Mouse (Mus musculus) limb, embryonic 11.5 days (tissue): ENCODE results near the gene Adam22. TPM values are rescaled to one million over a fixed set of nuclear protein-coding genes. Genes with fewer than 3 reads are reported as not detected.
"Not testable (repeated sequence)": the region's sequence is repeated elsewhere in the genome, so short reads cannot be mapped to it uniquely, and the experiment has no call there.

Source experiments
- ATAC-seq: fragments of 200-750 bp; cut with Nextera tagmentation; 2 replicates; pipeline ENCODE4 v1.8.0; 2017; ENCODE audit warnings: low read depth; ENCODE audit not compliant: insufficient number of reproducible peaks, low FRiP score, low TSS enrichment
- DNase-seq: peaks from one replicate; pipeline ENCODE4 v3.0.0-alpha.2; 2015; ENCODE audit warnings: low spot score
- H3K27ac ChIP-seq: fragments of 300-500 bp; sonication (generic); replicated peaks from 2 replicates; pipeline ENCODE4 v1.5.1; 2014; ENCODE audit warnings: low read depth, mild to moderate bottlenecking, low read length
- H3K27me3 ChIP-seq: fragments of 300-500 bp; sonication (generic); 2 replicates; pipeline ENCODE4 v1.6.1; 2014; ENCODE audit warnings: mild to moderate bottlenecking, low read length, mixed read lengths; ENCODE audit not compliant: control insufficient read depth, insufficient read depth
- H3K36me3 ChIP-seq: fragments of 300-500 bp; sonication (generic); 2 replicates; pipeline ENCODE4 v1.6.1; 2014; ENCODE audit warnings: mild to moderate bottlenecking, low read length, moderate library complexity, mixed read lengths; ENCODE audit not compliant: control insufficient read depth, insufficient read depth
- H3K4me1 ChIP-seq: fragments of 300-500 bp; sonication (generic); 2 replicates; pipeline ENCODE4 v1.6.1; 2014; ENCODE audit warnings: low read length, mixed read lengths; ENCODE audit not compliant: control insufficient read depth, insufficient read depth
- H3K4me2 ChIP-seq: fragments of 300-500 bp; sonication (generic); 2 replicates; pipeline ENCODE4 v1.6.1; 2014; ENCODE audit warnings: low read depth, mild to moderate bottlenecking, moderate library complexity; ENCODE audit not compliant: severe bottlenecking
- H3K4me3 ChIP-seq: fragments of 300-500 bp; sonication (generic); 2 replicates; pipeline ENCODE4 v1.5.1; 2014; ENCODE audit warnings: low read depth, low read length
- H3K9ac ChIP-seq: fragments of 300-500 bp; sonication (generic); 2 replicates; pipeline ENCODE4 v1.6.1; 2014; ENCODE audit warnings: mild to moderate bottlenecking, low read length
- H3K9me3 ChIP-seq: fragments of 300-500 bp; sonication (generic); 2 replicates; pipeline ENCODE4 v1.6.1; 2016; ENCODE audit warnings: low read length; ENCODE audit not compliant: control insufficient read depth
- WGBS: fragments of 180-500 bp; shearing (Covaris S2); extraction: QIAGEN DNeasy Blood & Tissue Kit; methylation state at CpG from one replicate; pipeline ENCODE4 v1.1.7; 2014; 5-methylcytosine and 5-hydroxymethylcytosine counted together
- polyA plus RNA-seq: library from polyadenylated mRNA; unstranded; fragments of >200 nt; fragmentation: Nextera tagmentation; extraction: Ambion mirVana; gene quantifications from 2 replicates; pipeline ENCODE4 v1.2.1, GENCODE M21; 2014

Adam22 gene
- polyA plus RNA-seq, 1 experiment from 2014 or later: 7.3 TPM

GRCm38 (mm10) chr5:8244696-8245095 is 123.3 kb downstream of the Adam22 start:
- ATAC-seq (no peak), DNase-seq (no peak)
- Histone ChIP-seq H3K4me2 (no peak overlapping the region), H3K27me3 (no peaks in the 10 kb centered on the region), H3K9ac (no peak overlapping the region), H3K4me3 (no peak overlapping the region), H3K27ac (no peak overlapping the region), H3K4me1 (no peaks in the 10 kb centered on the region), H3K9me3 (no peaks in the 10 kb centered on the region), H3K36me3 (no peaks in the 10 kb centered on the region)
- WGBS: 87% methylated on average over 7 of the region's 7 CpGs

GRCm38 (mm10) chr5:8243064-8243615 is 124.8 kb downstream of the Adam22 start:
- no peak overlapping the region for H3K9ac ChIP-seq
- H3K9me3 ChIP-seq: no peaks in the 10 kb centered on the region
- no peak overlapping the region for H3K4me2 ChIP-seq
- ATAC-seq: no peak
- H3K27me3 ChIP-seq: no peaks in the 10 kb centered on the region
- no peak overlapping the region for H3K27ac ChIP-seq
- DNase-seq: no peak
- H3K4me1 ChIP-seq: no peaks in the 10 kb centered on the region
- no peak overlapping the region for H3K4me3 ChIP-seq
- WGBS: 64% methylated on average over 4 of the region's 4 CpGs
- H3K36me3 ChIP-seq: no peaks in the 10 kb centered on the region

DNA sequence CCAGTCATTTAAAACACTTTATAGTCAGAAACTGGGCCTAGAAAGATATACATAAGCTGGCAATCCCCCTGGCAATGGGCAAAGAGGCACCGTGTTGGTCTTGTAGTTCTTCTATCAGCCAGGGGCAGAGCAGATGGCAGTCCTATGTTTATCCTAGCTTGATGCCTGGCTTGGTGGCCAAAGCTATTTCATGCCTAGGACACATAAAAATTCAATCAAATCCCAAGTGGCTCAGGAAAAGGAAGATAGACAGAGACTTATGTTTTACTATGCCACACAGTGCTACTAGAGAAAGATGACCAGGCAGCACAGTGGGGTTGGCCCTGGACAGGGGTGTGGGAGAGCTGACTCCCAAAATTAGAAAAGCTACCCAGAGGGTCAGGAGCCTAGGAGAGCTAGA is 125.3 kb downstream of the Adam22 start:
- Histone ChIP-seq H3K4me3 (no peak overlapping the region), H3K4me2 (no peak overlapping the region), H3K4me1 (no peaks in the 10 kb centered on the region), H3K27me3 (no peaks in the 10 kb centered on the region), H3K27ac (no peak overlapping the region), H3K9me3 (no peaks in the 10 kb centered on the region), H3K9ac (no peak overlapping the region), H3K36me3 (no peaks in the 10 kb centered on the region)
- DNase-seq (no peak), ATAC-seq (no peak)
- 93% methylated on average over 1 of the region's 1 CpGs for WGBS

- Histone ChIP-seq H3K9ac (no peak overlapping the region), H3K4me1 (no peaks in the 10 kb centered on the region), H3K4me3 (no peak overlapping the region), H3K36me3 (no peaks in the 10 kb centered on the region), H3K27me3 (no peaks in the 10 kb centered on the region), H3K4me2 (no peak overlapping the region), H3K9me3 (no peaks in the 10 kb centered on the region), H3K27ac (no peak overlapping the region)
- no peak for ATAC-seq
- DNase-seq: no peak
- WGBS: 78% methylated on average over 1 of the region's 1 CpGs
Measured at GRCm38 (mm10) chr5:8227073-8227472, 140.9 kb downstream of the Adam22 start.

DNA sequence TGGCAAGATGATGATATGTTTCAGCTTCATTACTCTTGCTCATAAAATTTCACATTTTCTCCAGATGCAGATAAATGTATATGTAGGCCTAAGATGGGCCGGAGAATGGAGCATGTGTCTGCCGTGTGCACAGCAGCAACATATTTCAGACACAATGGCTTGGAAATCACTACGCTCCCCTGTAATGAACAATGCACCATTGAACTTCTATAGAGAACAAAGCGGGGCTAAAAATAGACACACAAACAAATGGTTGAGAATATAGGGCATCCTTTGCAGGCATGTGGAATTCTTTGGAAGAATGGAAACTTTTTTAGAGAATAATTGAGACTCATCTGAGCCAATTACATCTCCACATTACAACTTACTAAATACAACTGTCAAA is 143.6 kb downstream of the Adam22 start:
- H3K9ac ChIP-seq: no peak overlapping the region
- no peaks in the 10 kb centered on the region for H3K4me1 ChIP-seq
- ATAC-seq: no peak
- H3K27me3 ChIP-seq: no peaks in the 10 kb centered on the region
- no peaks in the 10 kb centered on the region for H3K9me3 ChIP-seq
- no peak overlapping the region for H3K27ac ChIP-seq
- no peak overlapping the region for H3K4me3 ChIP-seq
- no peak overlapping the region for H3K4me2 ChIP-seq
- no peak for DNase-seq
- 88% methylated on average over 4 of the region's 4 CpGs for WGBS
- H3K36me3 ChIP-seq: no peaks in the 10 kb centered on the region

DNA sequence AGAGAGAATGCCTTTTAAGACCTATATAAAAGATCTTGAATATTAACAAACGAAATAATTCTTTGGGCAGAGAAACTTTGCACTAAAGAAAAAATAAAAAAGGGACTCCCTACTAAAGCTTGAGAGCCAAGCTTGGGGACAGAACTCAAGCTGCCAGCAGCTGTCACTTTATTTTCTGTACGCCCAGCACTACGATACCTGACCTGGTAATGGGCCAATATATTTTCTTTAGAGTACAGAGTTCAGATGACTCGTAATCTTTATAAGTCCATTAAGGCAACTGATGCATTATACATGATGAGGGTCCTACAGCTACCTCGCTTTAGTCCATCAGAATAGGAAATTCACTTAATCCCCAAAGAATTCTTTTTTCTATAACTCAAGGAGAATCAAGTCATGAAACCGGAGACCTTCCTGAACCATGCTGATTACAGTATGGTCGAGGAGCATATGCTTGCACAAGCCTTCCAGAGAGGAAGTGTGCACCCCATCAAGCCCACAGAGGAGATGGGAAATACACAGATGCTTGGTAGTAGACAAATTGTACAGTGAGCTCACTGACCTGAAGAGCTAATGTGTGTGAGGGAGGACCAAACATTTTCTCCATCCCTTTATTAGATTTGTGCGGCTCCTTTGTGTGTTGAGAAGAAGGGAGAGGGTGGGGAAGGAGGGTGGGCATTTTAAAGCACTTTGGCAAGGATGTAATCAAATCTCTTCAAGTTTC is 144.2 kb downstream of the Adam22 start:
- no peak overlapping the region for H3K4me3 ChIP-seq
- no peaks in the 10 kb centered on the region for H3K27me3 ChIP-seq
- no peaks in the 10 kb centered on the region for H3K4me1 ChIP-seq
- H3K36me3 ChIP-seq: no peaks in the 10 kb centered on the region
- ATAC-seq: no peak
- 76% methylated on average over 8 of the region's 8 CpGs for WGBS
- H3K9me3 ChIP-seq: no peaks in the 10 kb centered on the region
- no peak for DNase-seq
- H3K4me2 ChIP-seq: no peak overlapping the region
- no peak overlapping the region for H3K27ac ChIP-seq
- H3K9ac ChIP-seq: no peak overlapping the region

DNA sequence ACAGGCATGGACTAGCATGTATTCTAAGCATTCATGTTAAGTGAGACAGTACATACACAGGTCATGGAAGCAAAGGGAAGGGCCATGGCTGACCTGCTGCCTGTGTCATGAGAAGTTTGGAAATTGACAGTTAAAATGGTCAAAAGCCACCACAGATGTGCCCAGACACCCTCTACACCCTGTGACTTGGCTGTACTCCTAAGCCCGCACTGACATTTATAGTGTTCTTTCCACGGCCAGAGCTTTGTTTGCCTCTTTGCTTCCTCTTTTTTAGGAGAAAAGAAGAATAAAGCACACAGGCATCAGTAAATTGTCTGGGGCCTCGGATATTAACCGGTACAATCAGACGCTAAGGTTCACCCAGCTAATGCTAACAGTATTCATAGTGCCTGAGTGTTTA is 146.3 kb downstream of the Adam22 start:
- Histone ChIP-seq H3K4me3 (no peak overlapping the region), H3K4me1 (no peaks in the 10 kb centered on the region), H3K36me3 (no peaks in the 10 kb centered on the region), H3K27me3 (no peaks in the 10 kb centered on the region), H3K9me3 (no peaks in the 10 kb centered on the region), H3K27ac (no peak overlapping the region), H3K4me2 (no peak overlapping the region), H3K9ac (no peak overlapping the region)
- 87% methylated on average over 5 of the region's 5 CpGs for WGBS
- ATAC-seq: no peak
- DNase-seq: no peak

GRCm38 (mm10) chr5:8215841-8216240 is 152.1 kb downstream of the Adam22 start:
- Histone ChIP-seq H3K4me3 (no peak overlapping the region), H3K36me3 (no peaks in the 10 kb centered on the region), H3K4me2 (no peak overlapping the region), H3K27ac (no peak overlapping the region), H3K4me1 (no peaks in the 10 kb centered on the region), H3K9me3 (no peaks in the 10 kb centered on the region), H3K9ac (no peak overlapping the region), H3K27me3 (no peaks in the 10 kb centered on the region)
- ATAC-seq (no peak), DNase-seq (no peak)
- 76% methylated on average over 1 of the region's 1 CpGs for WGBS

DNA sequence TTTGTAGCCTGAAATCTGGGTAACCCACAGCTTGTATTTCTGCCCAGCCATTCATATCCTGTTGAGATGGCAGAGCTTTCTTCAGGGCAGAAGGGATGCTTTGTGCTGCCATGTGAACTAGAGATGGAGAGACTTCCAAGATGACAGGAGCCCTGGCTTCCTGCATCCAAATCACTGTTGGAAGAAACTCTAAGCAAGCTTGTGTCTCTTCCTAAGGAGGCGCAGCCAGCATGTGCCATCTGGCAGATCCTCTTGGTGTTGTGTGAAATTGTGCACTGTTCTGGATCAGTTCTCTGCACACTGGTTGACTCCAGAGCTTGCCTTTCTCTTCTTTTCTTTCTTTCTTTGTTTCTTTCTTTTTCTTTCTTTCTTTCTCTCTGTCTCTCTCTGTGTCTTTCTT is 183.0 kb downstream of the Adam22 start:
- not testable (repeated sequence) for DNase-seq, H3K9ac ChIP-seq, H3K27ac ChIP-seq, H3K27me3 ChIP-seq, ATAC-seq, H3K36me3 ChIP-seq, H3K4me3 ChIP-seq, H3K4me2 ChIP-seq, H3K4me1 ChIP-seq, H3K9me3 ChIP-seq
- WGBS: 92% methylated on average over 1 of the region's 1 CpGs
